Mouse (Mus musculus) G1E (cell line): Measurements from ENCODE around the gene Tnks1bp1.

ENCODE experiments used
- CTCF ChIP-seq: IDR thresholded peaks from 2 replicates; pipeline ENCODE4 v1.5.1; 2012; ENCODE audit warnings: low read depth, low read length, inconsistent platforms, mixed read lengths
- GATA1 ChIP-seq: IDR thresholded peaks from 2 replicates; pipeline ENCODE4 v1.6.1; 2012; ENCODE audit warnings: borderline replicate concordance, low read length, inconsistent platforms, mixed read lengths
- POLR2AphosphoS5 ChIP-seq: IDR thresholded peaks from 2 replicates; pipeline ENCODE4 v1.6.1; 2012; ENCODE audit warnings: low read depth, low read length, inconsistent platforms; ENCODE audit not compliant: insufficient replicate concordance
- TAL1 ChIP-seq: conservative IDR thresholded peaks from 2 replicates; pipeline ENCODE4 v1.6.1; 2012; ENCODE audit warnings: low read depth, low read length, inconsistent platforms, mixed read lengths

GRCm38 (mm10) chr2:85030989-85031388, 16.8 kb upstream of the Tnks1bp1 start:
- no peak for TF ChIP-seq CTCF
- no peak for TF ChIP-seq GATA1
- TF ChIP-seq TAL1: no peak
- TF ChIP-seq POLR2AphosphoS5: no peak
